Mouse (Mus musculus) left cerebral cortex, postnatal 10 days (tissue): Measurements from ENCODE around the gene Rasa4. TPM values are rescaled to one million over a fixed set of nuclear protein-coding genes. Genes with fewer than 3 reads are reported as not detected.
"Not testable (repeated sequence)": the region's sequence is repeated elsewhere in the genome, so short reads cannot be mapped to it uniquely, and the experiment has no call there.

Experiments used
- DNase-seq, 2 experiments: peaks; one replicate each; pipeline ENCODE4 v3.0.0; 2021 to 2022; ENCODE audit warnings: low spot score in 2 of 2, mixed read lengths in 1 of 2; ENCODE audit errors: extremely low spot score in 1 of 2
- intact Hi-C: fragments of 180-260 bp; cut with DNase I; formaldehyde crosslinking; loops from one replicate; pipeline ENCODE4 v1.15.1; 2025
- total RNA-seq, 2 experiments: library from RNA; stranded (reverse); gene quantifications; 2 replicates each; pipeline ENCODE4 v1.2.3; 2021

The Rasa4 gene
- total RNA-seq, 2 experiments from 2014 or later = 6.8 to 7.9 TPM

GRCm38 (mm10) chr5:136057085-136057484, 26.6 kb upstream of the Rasa4 start:
- intact Hi-C loops = loop anchor here (10.0 kb wide), 1 partner anchor 162 kb away; no protein-coding TSS in a partner anchor

GRCm38 (mm10) chr5:136061567-136061966, 22.1 kb upstream of the Rasa4 start:
- intact Hi-C loops = loop anchor here (5.0 kb wide), 1 partner anchor 79 kb away; the partner anchor contains the start of gene Zp3
- peak; percentile 44 to 83 for DNase-seq

More at GRCm38 (mm10) chr5:136057085-136057484, 26.6 kb upstream of the Rasa4 start:
- DNase-seq = no peak

GRCm38 (mm10) chr5:136063920-136064319, 19.8 kb upstream of the Rasa4 start:
- DNase-seq = no peak
- intact Hi-C loops = loop anchor here (5.0 kb wide), 1 partner anchor 82 kb away; the partner anchor contains the start of gene Zp3

GRCm38 (mm10) chr5:136066404-136067148, 17.1 kb upstream of the Rasa4 start:
- intact Hi-C loops, DNase-seq: not testable (repeated sequence)

GRCm38 (mm10) chr5:136069411-136069810, 14.3 kb upstream of the Rasa4 start:
- no peak for DNase-seq
- intact Hi-C loops = no loop called here

GRCm38 (mm10) chr5:136073051-136073450, 10.7 kb upstream of the Rasa4 start:
- intact Hi-C loops = no loop called here
- no peak for DNase-seq

- no peak for DNase-seq
- intact Hi-C loops = no loop called here
These were observed 10.2 kb upstream of the Rasa4 start for GRCm38 (mm10) chr5:136073526-136073925.

GRCm38 (mm10) chr5:136075076-136075475, 8.6 kb upstream of the Rasa4 start:
- intact Hi-C loops = no loop called here
- no peak for DNase-seq

- intact Hi-C loops = no loop called here
- DNase-seq = peak in 1 of 2 experiments; percentile 54
These were observed 7.4 kb upstream of the Rasa4 start for GRCm38 (mm10) chr5:136076284-136076683.

- DNase-seq = no peak
- intact Hi-C loops = no loop called here
These were observed 6.6 kb upstream of the Rasa4 start for GRCm38 (mm10) chr5:136077001-136077550.

GRCm38 (mm10) chr5:136078136-136078535, 5.6 kb upstream of the Rasa4 start:
- intact Hi-C loops = no loop called here
- DNase-seq = no peak

- DNase-seq = no peak
- intact Hi-C loops = no loop called here
These were observed 1.4 kb upstream of the Rasa4 start for GRCm38 (mm10) chr5:136082345-136082744.

- intact Hi-C loops = no loop called here
- no peak for DNase-seq
These were observed 597 bp downstream of the Rasa4 start for GRCm38 (mm10) chr5:136084144-136084881.

GRCm38 (mm10) chr5:136084891-136085651, 1.4 kb downstream of the Rasa4 start:
- intact Hi-C loops = no loop called here
- peak in 1 of 2 experiments; percentile 49 for DNase-seq

- intact Hi-C loops = no loop called here
- DNase-seq = no peak
These were observed 2.6 kb downstream of the Rasa4 start for GRCm38 (mm10) chr5:136086290-136086689.

- DNase-seq = no peak
- intact Hi-C loops = no loop called here
These were observed 5.3 kb downstream of the Rasa4 start for GRCm38 (mm10) chr5:136088821-136089575.

GRCm38 (mm10) chr5:136091927-136092326, 8.2 kb downstream of the Rasa4 start:
- no peak for DNase-seq
- intact Hi-C loops = no loop called here
